8 mouse cellular contexts compared by ENCODE assay signal in the genomic region with DNA sequence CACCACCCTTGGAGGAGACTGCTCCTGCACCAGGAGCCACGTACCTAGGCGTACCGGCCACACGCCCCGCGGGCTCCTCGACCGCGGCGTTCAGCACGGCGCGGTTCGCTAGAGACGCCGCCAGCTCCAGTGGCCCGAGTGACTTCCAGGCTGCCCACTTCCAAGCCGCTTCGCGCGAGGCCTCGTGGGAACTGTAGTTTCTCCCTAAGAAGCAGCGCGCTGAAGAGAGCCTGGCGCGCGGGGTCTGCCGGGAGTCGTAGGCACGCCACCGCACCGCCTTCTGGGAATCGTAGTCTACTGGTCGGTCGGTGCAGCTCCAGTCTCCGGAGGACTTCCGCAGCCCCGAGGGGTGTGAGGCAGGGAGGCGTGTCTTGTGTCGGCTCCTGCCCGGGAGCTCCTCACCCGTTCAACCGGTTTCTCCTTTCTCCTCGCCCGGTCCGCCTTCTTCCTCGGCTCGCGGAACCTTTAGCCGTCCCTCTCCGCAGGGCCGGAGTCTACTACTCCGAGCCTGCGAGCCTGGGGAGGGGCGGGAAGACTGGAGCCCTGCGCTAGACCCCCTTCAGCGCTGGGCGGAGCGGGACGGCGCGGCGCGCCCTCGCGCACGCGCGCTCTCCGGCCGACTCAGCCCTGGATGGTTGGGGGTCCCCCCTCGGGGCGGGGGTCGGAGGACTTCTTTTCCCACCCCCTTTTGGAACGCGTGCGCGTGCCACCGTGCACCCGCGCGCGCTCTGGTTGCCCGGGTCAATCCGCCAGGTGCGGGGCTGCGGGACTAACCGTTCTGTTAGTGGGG. TPM values are rescaled to one million over a fixed set of nuclear protein-coding genes. Genes with fewer than 3 reads are reported as not detected.
DNase-seq lines count a peak whose midpoint lies in the region; ATAC-seq and TF ChIP-seq lines count a peak whose summit lies in the region.

A gene (minus strand): TSS at position 221 of the 790 bp plus-strand sequence.

- peak; percentile 97 for ATAC-seq in G1E (ENCODE audit: extremely low read depth, insufficient number of reproducible peaks, low FRiP score, poor library complexity, severe bottlenecking)
- ATAC-seq in forebrain, embryonic 16.5 days = peak; percentile 99
- ATAC-seq in lung, embryonic 14.5 days (ENCODE audit: insufficient read depth) = peak; percentile 99

- peak; percentile 72 for TF ChIP-seq POLR2A in olfactory bulb, adult 2 months (IDR thresholded peaks at IDR 0.05; ENCODE audit: insufficient read depth, low read depth, low read length)
- TF ChIP-seq POLR2A in thymus, adult 2 months (IDR thresholded peaks at IDR 0.05; ENCODE audit: control insufficient read depth, extremely low read depth, insufficient read depth, low read length, poor library complexity) = peak; percentile 54

- intact Hi-C loops in heart, postnatal 36 days (cut with DNase I) = loop anchor here (5.0 kb wide), 1 partner anchor 1034 kb away; a partner anchor contains a TSS

- peaks cover 45% of the 10 kb centered on the region for H3K4me1 ChIP-seq in G1E (ENCODE audit: insufficient read depth, low read depth, low read length)
- H3K4me1 ChIP-seq in forebrain, embryonic 16.5 days (replicated peaks; ENCODE audit: control insufficient read depth, insufficient read depth, low read length) = peaks cover 19% of the 10 kb centered on the region
- peaks cover 22% of the 10 kb centered on the region for H3K4me1 ChIP-seq in lung, embryonic 14.5 days (ENCODE audit: insufficient read depth)
- peaks cover 7% of the 10 kb centered on the region for H3K4me1 ChIP-seq in olfactory bulb, adult 2 months (ENCODE audit: control insufficient read depth, insufficient read depth, low read length)
- no peaks in the 10 kb centered on the region; the same call in 1 of the 2 replicates for H3K4me1 ChIP-seq in thymus, adult 2 months (replicated peaks; ENCODE audit: control insufficient read depth, insufficient read depth, low read length)

- H3K9me3 ChIP-seq in G1E (replicated peaks) = no peaks in the 10 kb centered on the region
- no peaks in the 10 kb centered on the region for H3K9me3 ChIP-seq in forebrain, embryonic 16.5 days (ENCODE audit: control insufficient read depth, low read length)
- no peaks in the 10 kb centered on the region for H3K9me3 ChIP-seq in lung, embryonic 14.5 days (ENCODE audit: low read depth, low read length)

- peak within 1 kb of the TSS; percentile 96 for H3K4me2 ChIP-seq in forebrain, embryonic 16.5 days (ENCODE audit: low read length)
- peak within 1 kb of the TSS; percentile 80 for H3K4me2 ChIP-seq in lung, embryonic 14.5 days

- DNase-seq in G1E (ENCODE audit: low spot score) = peak; percentile 95
- peak; percentile 97 to 99 for DNase-seq in cerebellum, adult 18-20 months
- peak; percentile 94 to 95 for DNase-seq in heart, postnatal 36 days
- peak; percentile 97 for DNase-seq in layer of hippocampus, adult 2 months (ENCODE audit: low spot score in 2 of 2)
- DNase-seq in lung, embryonic 14.5 days = peak; percentile 99
- peak; percentile 99 for DNase-seq in thymus, adult 2 months

- WGBS in forebrain, embryonic 16.5 days = under 1% methylated on average over 84 of the region's 88 CpGs
- WGBS in lung, embryonic 14.5 days = under 1% methylated on average over 88 of the region's 88 CpGs
- under 1% methylated on average over 88 of the region's 88 CpGs for WGBS in olfactory bulb, adult 2 months
- WGBS in thymus, adult 2 months = under 1% methylated on average over 88 of the region's 88 CpGs

- peaks cover 13% of the 10 kb centered on the region for H3K36me3 ChIP-seq in G1E (replicated peaks)
- H3K36me3 ChIP-seq in forebrain, embryonic 16.5 days (ENCODE audit: control insufficient read depth, insufficient read depth) = no peaks in the 10 kb centered on the region
- 0 out of 2 replicates have a peak, but pooled peaks cover 3% of the 10 kb centered on the region for H3K36me3 ChIP-seq in lung, embryonic 14.5 days (ENCODE audit: insufficient read depth)
- no peaks in the 10 kb centered on the region for H3K36me3 ChIP-seq in thymus, adult 2 months (ENCODE audit: control insufficient read depth, insufficient read depth, low read length)

- peak within 1 kb of the TSS; percentile 83 for H3K9ac ChIP-seq in forebrain, embryonic 16.5 days (replicated peaks; ENCODE audit: low read depth, low read length)
- H3K9ac ChIP-seq in lung, embryonic 14.5 days = peak within 1 kb of the TSS; percentile 83

- H3K27me3 ChIP-seq in G1E (ENCODE audit: insufficient read depth, low read length) = no peaks in the 10 kb centered on the region
- no peaks in the 10 kb centered on the region for H3K27me3 ChIP-seq in forebrain, embryonic 16.5 days (replicated peaks; ENCODE audit: control insufficient read depth, insufficient read depth, low read length)
- no peaks in the 10 kb centered on the region for H3K27me3 ChIP-seq in lung, embryonic 14.5 days (ENCODE audit: insufficient read depth, low read length)
- no peaks in the 10 kb centered on the region for H3K27me3 ChIP-seq in thymus, adult 2 months (ENCODE audit: control insufficient read depth, insufficient read depth, low read length)

- TF ChIP-seq CTCF in G1E (IDR thresholded peaks at IDR 0.05; ENCODE audit: low read depth, low read length) = no peak
- TF ChIP-seq CTCF in layer of hippocampus, adult 2 months (conservative IDR thresholded peaks at IDR 0.05) = no peak; the same call in 1 of the 2 replicates
- no peak for TF ChIP-seq CTCF in lung, embryonic 14.5 days (IDR thresholded peaks at IDR 0.05; ENCODE audit: low read depth)
- TF ChIP-seq CTCF in olfactory bulb, adult 2 months (IDR thresholded peaks at IDR 0.05; ENCODE audit: insufficient read depth, low read depth, low read length) = 0 out of 2 replicates have a peak, but pooled peaks have one; percentile 2
- peak; percentile 28; the same call in 1 of the 2 replicates for TF ChIP-seq CTCF in thymus, adult 2 months (IDR thresholded peaks at IDR 0.05; ENCODE audit: borderline replicate concordance, control insufficient read depth, extremely low read depth, insufficient read depth, low read length, poor library complexity)

- H3K4me3 ChIP-seq in G1E (ENCODE audit: low read depth, low read length) = peak within 1 kb of the TSS; percentile 98
- H3K4me3 ChIP-seq in forebrain, embryonic 16.5 days (replicated peaks; ENCODE audit: low read length) = peak within 1 kb of the TSS; percentile 92
- H3K4me3 ChIP-seq in layer of hippocampus, adult 2 months = peak within 1 kb of the TSS; percentile 67
- H3K4me3 ChIP-seq in lung, embryonic 14.5 days (ENCODE audit: low read depth, low read length) = peak within 1 kb of the TSS; percentile 87
- H3K4me3 ChIP-seq in olfactory bulb, adult 2 months (ENCODE audit: insufficient read depth, low read depth, low read length) = peak within 1 kb of the TSS; percentile 75
- H3K4me3 ChIP-seq in thymus, adult 2 months (ENCODE audit: control insufficient read depth, insufficient read depth, low read length) = peak within 1 kb of the TSS; percentile 88

- peak within 1 kb of the TSS; percentile 93 for H3K27ac ChIP-seq in forebrain, embryonic 16.5 days (ENCODE audit: low read length)
- peak within 1 kb of the TSS; percentile 93 for H3K27ac ChIP-seq in layer of hippocampus, adult 2 months
- peak within 1 kb of the TSS; percentile 90 for H3K27ac ChIP-seq in lung, embryonic 14.5 days (ENCODE audit: low read depth)
- H3K27ac ChIP-seq in olfactory bulb, adult 2 months (ENCODE audit: insufficient read depth, low read depth, low read length) = no peak within 1 kb of the TSS
- H3K27ac ChIP-seq in thymus, adult 2 months (ENCODE audit: control insufficient read depth, insufficient read depth, low read length) = no peak within 1 kb of the TSS

RNA-seq across cellular contexts. Expression of the gene that starts here (rescaled TPM):
- total RNA-seq in G1E (2014; fragmentation: Nextera tagmentation) (49.6 and 61.3 TPM in 2 replicates), G1E (2017) (5.8 and 6.9 TPM in 2 replicates)
- polyA plus RNA-seq in G1E (2012) = 107 and 139 TPM in 2 replicates
- 13.9 and 16.1 TPM in 2 replicates for polyA plus RNA-seq in forebrain, embryonic 16.5 days (2015; fragmentation: Nextera tagmentation; extraction: Ambion mirVana)
- 1 to 10 TPM; 8.4 to 9.7 TPM for total RNA-seq in heart, postnatal 36 days (2021)
- 100 to 1,000 TPM; 240 to 260 TPM for total RNA-seq in layer of hippocampus, adult 2 months (2021)
- polyA plus RNA-seq in lung, embryonic 14.5 days (2014; fragmentation: Nextera tagmentation; extraction: Ambion mirVana) = 20.2 and 20.4 TPM in 2 replicates
- not detected in 2 replicates for polyA plus RNA-seq in olfactory bulb, adult 2 months (2012; ENCODE audit: insufficient read depth, insufficient read length, low replicate concordance, missing spikeins)
- 93.0 and 111 TPM in 2 replicates for polyA plus RNA-seq in thymus, adult 2 months (2012; rRNA removed)

Comparison
In these comparisons a context has a peak if more than half of its experiments do, and no peak if none do; other contexts are left out.
1. CTCF ChIP-seq: peak in olfactory bulb, adult 2 months (single experiment) and thymus, adult 2 months (single experiment); none in G1E (single experiment), layer of hippocampus, adult 2 months (single experiment) and lung, embryonic 14.5 days (single experiment).
2. H3K27ac ChIP-seq: peak in forebrain, embryonic 16.5 days (single experiment), layer of hippocampus, adult 2 months (single experiment) and lung, embryonic 14.5 days (single experiment); none in olfactory bulb, adult 2 months (single experiment) and thymus, adult 2 months (single experiment).
3. Peak in every context shown above with its lines, with median percentiles within 50 percentile points of each other: ATAC-seq, DNase-seq and H3K4me3 ChIP-seq.